Mouse (Mus musculus) ES-CJ7 (cell line): Measurements from ENCODE around the gene Ctdnep1.

Source experiments
- DNase-seq: peaks from one replicate; pipeline ENCODE4 v3.0.0; 2011; ENCODE audit warnings: low read depth, low spot score

Ctdnep1 gene

DNA sequence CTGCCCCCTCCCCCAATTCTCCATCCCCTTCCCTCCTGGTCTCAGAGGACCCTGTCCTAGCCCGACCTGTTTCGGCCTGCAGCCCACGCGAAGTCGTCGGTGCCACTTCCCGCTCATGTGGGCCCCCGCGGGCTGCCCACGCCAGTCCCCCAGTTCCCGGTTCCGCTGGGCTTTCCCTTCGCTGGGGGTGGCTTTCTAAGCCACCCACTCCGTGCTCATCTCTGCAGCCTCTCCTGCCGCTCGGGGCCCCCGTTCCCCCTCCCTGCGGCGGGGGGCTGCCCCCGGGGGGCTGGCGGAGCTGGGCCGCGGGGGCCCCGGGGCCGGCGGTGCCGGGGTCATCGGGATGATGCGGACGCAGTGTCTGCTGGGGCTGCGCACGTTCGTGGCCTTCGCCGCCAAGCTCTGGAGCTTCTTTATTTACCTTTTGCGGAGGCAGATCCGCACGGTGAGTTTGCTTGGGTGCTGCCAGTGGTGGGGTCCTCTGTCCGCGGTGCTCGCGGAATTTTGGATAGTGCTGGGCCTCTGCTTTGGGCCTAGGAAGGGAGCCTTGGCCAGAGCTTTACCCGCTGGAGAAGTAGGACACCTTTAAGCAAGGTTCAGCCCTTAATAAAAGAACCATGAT is at the start of gene Ctdnep1:
Gene Ctdnep1, plus strand, starts transcription at position 16 of the 622 bp plus-strand sequence.
- no peak for DNase-seq

DNA sequence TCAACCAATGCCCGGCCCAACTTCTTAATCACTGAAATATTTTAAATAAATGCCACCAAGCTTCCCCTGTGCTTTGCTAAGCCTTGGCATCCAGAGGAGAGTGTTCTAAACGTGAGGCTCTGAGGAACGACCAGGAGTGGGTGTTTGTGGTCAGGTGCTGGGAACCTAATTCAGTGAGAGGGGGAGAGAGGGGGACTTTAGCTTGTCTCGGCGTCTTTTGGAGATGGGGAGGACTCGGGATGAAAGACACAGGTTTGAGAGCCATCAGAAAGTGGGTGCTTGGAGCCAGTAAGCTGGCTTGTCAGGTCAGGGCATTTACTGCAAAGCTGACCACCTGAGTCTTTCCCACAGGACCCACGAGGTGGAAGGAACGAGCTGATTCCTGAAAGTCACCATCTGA is 49.2 kb upstream of the Ctdnep1 start:
- no peak for DNase-seq

DNA sequence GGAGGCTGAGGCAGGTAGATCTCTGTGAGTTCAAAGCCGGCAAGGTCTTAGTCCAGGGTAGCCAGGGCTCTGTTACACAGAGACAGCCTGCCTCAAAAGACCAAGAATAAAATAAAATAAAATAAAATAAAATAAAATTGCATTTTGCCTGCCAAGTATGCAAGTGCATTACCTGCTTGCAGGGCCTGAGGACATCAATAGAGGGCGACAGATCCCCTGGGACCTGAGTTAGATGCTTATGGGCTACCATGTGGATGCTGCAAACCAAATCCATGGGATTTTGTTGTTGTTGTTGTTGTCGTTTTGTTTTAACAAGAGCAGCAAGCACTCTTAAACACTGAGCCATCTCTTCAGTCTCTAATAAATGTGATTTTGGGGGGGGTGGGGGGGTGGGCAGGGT is 48.7 kb upstream of the Ctdnep1 start:
- DNase-seq = peak; percentile 60

DNA sequence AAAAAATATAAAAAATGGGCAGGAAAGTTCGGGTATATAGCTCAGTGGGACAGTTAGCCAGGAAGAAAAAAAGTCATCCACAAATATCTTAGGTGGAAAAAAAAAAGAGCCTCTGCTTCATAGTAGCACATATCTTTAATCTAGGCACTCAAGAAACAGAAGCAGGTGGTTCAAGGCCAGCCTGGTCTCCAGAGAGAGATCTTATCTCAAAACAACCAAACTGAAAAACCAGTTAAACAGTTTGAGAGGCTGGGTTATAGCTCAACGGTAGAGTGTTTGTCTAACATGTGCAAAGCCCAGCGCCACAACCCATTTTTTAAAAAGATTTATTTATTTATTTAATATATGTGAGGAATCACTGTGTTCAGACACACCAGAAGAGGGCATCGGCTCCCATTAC is 47.9 kb upstream of the Ctdnep1 start:
- DNase-seq = no peak

DNA sequence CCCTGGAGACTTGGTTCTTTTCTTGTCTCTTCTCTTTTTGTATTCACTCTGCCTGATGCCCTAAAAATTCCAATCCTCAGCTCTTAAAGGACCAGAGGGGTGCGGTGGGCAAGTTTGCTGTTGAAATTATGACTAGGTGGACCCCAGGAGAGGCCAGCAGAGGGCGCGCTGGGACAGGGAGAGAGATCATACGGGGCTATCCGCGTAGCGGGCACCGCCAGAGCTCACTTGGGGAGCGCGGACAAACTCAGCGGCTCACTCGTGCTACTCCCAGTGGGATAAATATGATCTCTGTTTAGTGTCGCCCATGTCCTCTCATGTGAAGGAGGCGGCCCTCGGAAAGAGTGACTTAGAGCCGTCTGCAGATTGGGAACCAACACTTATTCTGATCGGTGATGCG is 46.8 kb upstream of the Ctdnep1 start:
- peak; percentile 88 for DNase-seq

DNA sequence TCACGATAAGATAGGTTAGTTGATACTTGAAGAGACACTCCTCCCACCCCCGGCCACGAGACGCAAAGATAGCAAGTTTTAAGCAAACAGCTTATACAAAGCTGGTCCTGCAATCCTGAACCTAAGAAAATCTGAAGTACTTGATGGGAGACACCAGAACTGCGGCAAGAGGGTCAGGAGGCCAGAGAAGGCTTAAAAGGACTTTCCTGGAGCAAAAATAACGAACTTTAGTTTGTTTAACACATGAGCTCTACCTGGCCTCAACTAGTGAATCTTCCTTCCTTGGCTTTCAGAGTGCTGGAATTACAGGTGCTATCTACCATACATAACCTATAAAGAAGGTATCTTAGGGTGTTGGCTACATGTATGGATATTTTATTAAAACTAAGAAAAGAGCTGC is 46.3 kb upstream of the Ctdnep1 start:
- DNase-seq = no peak

DNA sequence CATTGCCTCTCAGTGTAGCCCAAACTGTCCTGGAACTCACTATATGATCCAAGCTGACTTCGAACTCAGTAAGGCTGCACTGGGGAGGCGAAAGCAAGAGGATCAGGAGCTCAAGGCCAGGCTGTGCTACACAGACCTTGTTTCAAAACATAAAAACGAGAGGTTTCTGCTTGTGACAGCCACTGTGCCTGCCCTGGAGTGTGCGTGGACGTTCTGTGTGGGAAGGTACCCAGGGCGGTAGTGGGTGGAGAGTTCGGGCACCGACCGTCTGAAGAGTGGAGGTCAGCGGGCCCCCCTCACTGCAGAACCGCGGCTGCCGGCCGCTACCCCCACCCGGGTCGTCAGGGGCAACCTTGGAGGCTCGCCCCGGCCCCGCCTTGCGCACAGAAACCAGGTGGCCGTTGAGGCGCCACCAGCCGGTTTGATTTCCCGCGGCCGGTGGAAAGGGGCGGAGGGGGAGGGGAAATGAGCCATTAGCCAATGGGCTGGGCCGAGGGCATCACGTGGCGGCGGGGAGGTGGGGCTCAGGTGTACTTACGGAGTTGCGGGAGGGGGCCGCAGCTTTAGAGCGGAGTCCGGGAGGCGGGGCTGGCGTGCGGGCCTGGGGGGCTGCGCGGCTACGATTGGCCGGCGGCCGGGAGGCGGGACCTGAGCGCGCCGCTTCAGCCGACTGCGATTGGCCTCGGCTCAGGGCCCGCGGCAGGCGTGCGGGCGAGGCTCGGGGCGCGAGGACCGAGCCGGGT is 45.6 kb upstream of the Ctdnep1 start, which contains the start of gene Ybx2:
Gene Ybx2, plus strand, starts transcription at position 660 of the 743 bp plus-strand sequence.
- peak; percentile 96 for DNase-seq

DNA sequence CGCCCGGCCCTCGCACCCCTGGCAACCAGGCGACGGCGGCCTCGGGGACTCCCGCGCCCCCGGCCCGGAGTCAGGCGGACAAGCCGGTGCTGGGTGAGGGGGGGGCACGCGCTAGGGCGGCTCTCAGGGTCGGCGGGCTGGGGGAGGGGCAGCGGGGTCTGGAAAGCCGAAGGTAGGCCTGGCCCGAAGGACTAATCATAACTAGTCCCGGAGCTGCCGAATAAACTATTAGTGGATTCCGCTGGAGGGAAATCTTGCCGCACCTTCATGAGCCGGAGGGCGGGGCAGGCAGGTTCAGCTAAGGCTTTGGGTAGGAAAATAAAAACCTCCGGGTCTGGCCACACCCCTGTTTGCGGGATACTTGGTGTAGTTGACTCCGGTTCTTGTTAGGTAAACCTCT is 44.8 kb upstream of the Ctdnep1 start:
- DNase-seq = no peak

DNA sequence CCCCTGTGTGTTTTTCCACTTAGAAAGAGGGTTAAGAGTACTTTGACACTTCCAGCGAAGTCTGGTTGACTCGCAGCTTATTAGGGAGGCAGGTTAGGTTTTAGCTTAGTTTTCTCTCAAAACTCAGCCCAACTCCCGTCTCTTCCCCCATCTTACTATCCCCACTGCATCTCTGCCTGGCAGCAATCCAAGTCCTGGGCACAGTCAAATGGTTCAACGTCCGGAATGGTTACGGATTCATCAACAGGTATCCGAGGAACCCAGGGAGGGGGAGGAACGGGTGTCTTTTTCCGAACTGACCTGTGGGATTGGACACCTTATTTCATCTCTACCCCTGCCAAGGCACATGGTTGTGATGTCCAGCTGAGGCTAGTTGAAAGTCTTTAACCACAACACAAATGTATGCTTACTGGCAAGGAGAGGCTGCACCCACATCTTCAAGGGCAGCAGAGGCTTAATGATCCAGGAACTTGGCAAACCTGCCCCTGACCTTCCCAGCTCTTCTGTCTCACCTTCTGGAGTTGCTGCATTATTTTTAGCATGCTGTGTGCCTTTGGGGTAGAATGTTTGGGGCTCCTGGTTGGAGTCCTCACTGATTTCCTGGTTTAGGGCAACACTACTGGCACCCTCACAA is 44.1 kb upstream of the Ctdnep1 start:
- no peak for DNase-seq

DNA sequence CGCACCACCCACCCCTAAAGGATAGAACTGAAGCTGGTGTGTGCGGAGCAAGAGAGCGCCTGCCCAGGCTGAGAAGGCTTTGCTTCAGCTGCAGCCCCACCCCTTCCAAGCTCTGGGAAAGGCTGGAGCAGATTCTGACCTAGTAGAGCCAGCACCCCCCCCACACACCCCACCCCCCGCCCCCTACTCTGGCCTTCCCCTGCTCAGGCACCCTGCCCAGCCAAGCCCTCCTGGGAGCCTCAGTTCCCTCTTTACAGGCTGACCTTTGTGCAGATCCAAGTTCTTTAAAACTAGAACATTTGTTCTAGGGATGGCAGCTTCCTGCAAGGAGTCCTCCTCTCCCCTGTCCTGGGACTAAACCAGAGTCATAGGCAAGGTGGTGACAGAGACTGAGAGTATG is 43.6 kb upstream of the Ctdnep1 start:
- no peak for DNase-seq

DNA sequence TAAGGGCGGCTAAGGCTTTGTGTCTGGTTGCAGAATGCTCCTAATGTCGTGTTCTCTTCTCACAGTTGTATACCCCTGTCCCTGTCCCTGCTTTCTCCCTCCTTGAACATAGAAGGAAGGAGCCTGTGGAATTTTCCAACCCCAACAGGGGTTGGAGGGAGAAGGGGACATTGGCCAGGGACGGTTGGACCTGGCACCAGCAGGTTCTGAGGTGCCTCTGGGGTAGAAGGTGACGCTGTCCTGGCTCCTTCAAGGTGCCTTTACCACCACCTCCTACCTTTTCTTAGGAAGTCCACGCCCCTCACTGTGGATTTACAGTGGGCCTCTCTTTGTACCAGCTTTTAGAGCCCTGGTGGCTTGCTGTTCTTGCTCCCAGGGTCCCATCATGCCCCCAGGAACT is 43.1 kb upstream of the Ctdnep1 start:
- no peak for DNase-seq

DNA sequence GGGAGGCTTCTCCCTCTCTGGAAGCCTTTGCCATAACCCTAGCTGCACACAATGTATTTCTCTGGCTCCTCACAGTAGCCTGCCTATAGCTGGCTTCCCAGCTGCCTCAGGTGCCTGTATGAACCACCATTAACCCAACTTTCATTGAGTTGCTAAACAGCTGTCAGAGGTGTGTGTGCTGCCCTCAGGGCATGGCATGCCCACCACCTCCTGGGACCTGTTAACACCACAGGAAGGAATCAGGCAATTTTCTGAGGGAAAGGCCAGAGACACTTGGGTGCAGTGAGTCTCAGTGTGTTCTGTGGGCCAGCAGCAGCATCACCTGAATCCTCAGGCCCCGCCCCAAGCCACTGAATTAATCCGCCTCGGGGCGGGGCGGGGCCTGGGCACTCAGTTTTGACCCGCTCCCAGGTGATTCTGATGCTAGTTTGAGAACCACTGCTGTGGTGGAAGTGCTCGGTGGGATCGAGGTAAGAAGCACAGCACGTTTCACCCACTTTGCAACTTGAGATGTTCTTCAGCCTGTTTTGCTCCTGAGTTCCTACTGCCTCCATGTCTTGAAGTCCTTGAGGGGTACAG is 42.5 kb upstream of the Ctdnep1 start:
- peak; percentile 32 for DNase-seq

DNA sequence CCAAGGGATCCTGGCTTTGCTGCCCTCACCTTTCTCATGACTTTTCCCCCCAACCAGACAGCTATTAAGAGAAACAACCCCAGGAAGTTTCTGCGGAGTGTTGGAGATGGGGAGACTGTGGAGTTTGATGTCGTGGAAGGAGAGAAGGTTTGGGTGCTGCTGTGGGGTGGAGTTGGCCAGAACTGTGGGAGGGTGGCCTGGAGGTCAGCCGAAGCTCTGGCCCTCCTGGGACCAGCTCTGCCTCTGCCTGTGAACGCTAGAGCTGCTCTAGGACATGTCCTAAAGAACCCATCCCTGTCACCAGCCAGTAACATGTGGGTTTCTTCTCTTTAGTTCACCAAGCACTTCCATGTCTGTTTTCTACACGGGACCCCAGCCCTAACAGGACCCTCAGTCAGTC is 41.8 kb upstream of the Ctdnep1 start:
- DNase-seq = no peak

DNA sequence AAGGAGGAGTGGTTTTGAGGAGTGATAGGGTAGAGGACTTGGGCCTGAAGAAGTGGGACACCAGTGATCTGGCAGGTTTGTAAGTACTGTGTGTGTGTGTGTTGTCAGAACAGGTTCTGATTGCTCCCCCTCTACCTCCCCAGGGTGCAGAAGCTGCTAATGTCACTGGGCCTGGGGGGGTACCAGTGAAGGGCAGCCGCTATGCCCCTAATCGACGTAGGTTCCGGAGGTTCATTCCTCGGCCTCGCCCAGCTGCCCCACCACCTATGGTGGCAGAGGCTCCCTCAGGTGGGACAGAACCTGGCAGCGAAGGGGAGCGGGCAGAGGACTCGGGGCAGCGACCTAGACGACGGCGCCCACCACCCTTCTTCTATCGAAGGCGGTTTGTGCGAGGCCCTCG is 41.2 kb upstream of the Ctdnep1 start:
- no peak for DNase-seq

DNA sequence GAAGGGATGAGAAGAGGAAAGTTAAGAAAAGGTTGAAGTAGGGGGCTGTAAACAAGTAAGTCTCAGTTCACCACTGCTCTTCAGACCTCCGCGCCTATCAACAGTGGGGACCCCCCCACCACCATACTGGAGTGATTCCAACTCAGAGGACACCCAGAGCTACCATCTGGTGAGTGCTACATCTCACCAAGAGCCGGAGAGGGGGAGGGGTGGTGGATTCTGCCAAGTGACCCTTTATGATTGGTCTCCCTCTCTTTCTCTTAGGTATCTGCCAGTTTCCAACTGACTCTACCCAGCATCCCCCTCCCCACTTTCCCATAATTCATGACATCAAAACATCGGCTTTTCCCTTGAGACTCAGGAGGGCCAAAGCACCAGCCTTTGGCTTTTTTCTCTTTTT is 40.0 kb upstream of the Ctdnep1 start:
- no peak for DNase-seq

DNA sequence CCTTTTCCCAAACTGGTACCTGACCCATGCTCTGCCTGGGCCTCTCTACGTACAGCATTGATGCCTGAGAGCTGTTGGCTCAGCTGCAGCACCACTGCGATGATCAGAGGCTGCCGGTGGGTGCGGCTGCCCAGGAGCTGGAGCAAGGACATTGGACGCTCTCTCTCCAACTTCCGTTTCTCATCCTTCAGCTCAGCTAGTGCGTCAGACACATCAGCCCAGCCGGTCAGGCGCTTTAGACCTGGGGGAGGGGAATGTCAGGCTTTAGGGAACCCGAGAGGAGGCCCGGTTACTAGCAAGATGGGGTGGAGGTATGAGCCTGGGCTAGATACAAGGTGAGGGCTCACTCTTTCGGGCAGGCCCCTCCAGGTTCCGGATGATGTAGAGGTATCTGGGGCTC is 35.7 kb upstream of the Ctdnep1 start:
- no peak for DNase-seq

DNA sequence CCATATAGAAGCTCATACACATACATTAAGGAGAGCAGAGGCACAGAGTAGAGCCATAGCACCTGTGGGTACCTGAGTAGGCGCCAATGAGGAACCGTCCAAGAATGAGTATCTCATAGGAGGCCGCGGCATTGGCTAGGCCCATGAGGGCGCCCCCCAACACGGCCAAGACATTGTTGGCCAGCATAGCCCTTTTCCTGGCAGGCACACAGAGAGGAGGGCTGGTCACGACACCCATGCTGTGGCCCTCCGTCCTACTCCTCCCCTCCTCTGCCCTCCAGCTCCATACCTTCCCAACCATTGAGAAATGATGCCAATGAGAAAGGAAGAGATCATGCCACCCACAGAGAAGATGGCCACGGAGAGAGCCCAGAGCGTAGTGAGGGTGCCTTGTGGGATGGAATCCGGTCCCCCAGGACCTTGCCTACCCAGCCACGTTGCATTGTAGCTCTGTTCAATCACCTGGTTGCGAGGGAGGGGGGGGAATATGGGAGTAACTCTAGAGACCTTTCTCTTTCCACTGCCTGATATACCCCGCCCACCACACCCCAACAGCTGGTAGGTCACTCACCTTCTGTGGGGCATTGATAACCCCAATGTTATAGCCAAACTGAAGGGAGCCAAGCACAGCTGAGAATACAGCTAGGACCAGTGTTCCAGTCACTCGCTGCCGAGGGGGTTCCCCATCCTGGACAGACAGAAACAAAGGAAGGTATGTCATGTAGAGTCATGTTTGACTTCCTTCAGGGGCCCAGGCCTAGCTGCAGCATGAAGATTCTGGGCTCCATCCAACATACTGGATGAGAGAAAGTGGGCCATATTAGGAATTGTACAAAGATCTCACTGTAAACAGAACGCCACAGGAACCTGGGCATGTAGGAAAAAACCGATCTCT is 34.7 kb upstream of the Ctdnep1 start:
- DNase-seq = no peak

DNA sequence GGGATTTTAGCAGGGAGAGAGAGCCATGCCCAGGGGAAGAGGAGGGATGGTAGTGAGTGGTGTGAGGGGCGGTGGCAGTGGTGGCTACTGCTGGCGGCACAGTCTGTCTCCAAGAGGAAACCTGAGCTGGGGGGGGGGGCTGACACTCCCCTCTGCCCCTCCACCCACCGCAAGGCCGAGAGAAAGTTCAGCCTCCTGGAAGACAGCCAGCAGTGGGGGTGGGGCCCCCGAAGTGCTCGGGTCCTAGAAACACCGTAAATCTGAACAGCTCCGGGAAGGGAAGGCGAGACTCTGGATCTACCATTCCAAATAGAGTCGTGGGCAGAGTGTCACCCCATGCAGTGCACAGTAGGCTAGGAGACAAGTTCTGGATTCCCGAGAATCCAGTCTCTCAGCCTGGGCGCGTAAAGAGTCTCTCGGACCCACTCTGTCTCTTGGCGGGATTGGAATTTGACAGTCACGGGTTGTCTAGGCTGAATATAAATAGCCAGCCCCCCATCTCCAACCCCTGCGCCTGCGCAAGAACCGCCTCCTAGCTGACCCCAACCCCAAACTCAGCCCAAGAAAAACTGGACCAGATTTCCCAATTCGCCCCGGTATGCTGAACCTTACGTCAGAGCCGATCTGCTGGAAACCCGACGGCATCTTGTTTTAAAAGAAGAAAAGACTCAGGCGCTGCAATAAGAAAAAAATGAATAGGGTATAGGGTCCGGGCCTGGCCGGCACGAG is 33.5 kb upstream of the Ctdnep1 start:
- no peak for DNase-seq

DNA sequence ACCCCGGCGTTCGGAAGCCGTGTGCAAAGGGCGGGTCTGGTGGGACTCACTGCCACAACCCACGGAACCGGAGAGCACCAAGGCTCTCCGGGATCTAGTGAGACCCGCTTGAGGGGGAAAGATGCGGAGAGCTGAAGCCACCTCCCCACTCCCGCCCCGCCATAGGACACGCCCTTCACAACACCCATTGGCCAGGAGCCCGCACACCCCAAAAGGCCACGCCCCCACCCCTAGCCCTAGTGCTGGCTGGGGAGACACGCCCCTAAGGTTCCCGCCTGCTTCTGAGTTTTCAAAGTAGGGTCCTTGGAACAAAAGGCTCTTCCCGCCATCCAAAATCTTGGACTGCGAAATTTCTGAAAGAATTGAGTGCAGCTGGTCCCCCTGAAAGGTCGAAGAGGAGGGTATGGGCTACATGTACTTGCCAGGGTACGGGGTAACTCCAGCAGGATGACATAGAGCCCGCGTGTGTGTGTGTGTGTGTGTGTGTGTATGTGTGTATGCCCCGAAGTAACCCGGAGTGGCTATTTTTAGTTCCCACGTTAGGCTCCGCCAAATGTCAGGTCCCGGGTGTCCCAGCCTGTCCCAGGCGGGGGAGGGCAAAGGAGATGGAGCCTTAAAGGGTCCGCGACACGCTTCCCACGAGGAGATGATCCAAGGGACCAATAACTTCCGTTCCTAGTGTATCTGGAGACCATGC is 32.7 kb upstream of the Ctdnep1 start, which contains the start of gene Slc2a4:
Gene Slc2a4, minus strand, starts transcription at position 123 of the 697 bp plus-strand sequence.
- DNase-seq = peak; percentile 95

DNA sequence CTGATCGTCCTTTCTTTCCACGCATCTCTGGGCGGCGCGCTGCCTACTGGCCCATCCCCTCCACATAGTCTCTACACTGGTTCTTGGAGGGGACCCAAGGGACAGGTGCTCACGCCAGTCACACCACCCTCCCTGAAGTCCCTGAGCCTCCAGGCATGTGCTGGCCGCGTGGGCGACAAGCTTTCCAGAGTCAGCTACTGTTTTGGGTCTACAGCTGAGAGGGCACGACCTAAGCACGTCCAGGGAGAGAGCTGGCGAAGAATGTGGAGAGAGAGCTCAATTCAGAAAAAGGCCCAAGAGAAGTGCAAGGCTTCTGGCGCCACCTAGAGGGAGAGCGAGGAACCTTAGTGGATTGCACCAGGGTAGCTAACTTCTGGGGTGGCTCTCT is 32.2 kb upstream of the Ctdnep1 start:
- DNase-seq = peak; percentile 89
